Mouse (Mus musculus) liver, postnatal 0 days (tissue): Measurements from ENCODE around the gene Eepd1. TPM values are rescaled to one million over a fixed set of nuclear protein-coding genes. Genes with fewer than 3 reads are reported as not detected.

ENCODE experiments used
- ATAC-seq: fragments of 200-750 bp; cut with Nextera tagmentation; 2 replicates; pipeline ENCODE4 v1.8.0; 2017; ENCODE audit warnings: mild to moderate bottlenecking, moderate library complexity
- DNase-seq: peaks from one replicate; pipeline ENCODE4 v3.0.0-alpha.2; 2016
- H3K27ac ChIP-seq: fragments of 300-500 bp; sonication (generic); 2 replicates; pipeline ENCODE4 v1.5.1; 2014; ENCODE audit warnings: antibody characterized with exemption, moderate library complexity, mild to moderate bottlenecking, low read depth
- H3K27me3 ChIP-seq: fragments of 300-500 bp; sonication (generic); 2 replicates; pipeline ENCODE4 v1.6.1; 2014; ENCODE audit warnings: low read length, control low read depth, mixed read lengths; ENCODE audit not compliant: insufficient read depth
- H3K36me3 ChIP-seq: fragments of 300-500 bp; sonication (generic); replicated peaks from 2 replicates; pipeline ENCODE4 v1.6.1; 2014; ENCODE audit warnings: mild to moderate bottlenecking, control low read depth, low read length, moderate library complexity, mixed read lengths; ENCODE audit not compliant: insufficient read depth
- H3K4me1 ChIP-seq: fragments of 300-500 bp; sonication (generic); 2 replicates; pipeline ENCODE4 v1.6.1; 2014; ENCODE audit warnings: antibody characterized with exemption, mild to moderate bottlenecking, control low read depth; ENCODE audit not compliant: insufficient read depth
- H3K4me2 ChIP-seq: fragments of 300-500 bp; sonication (generic); 2 replicates; pipeline ENCODE4 v1.6.1; 2014; ENCODE audit warnings: low read depth, mild to moderate bottlenecking, low read length, moderate library complexity, mixed read lengths
- H3K4me3 ChIP-seq: fragments of 300-500 bp; sonication (generic); 2 replicates; pipeline ENCODE4 v1.5.1; 2014; ENCODE audit warnings: low read depth, low read length
- H3K9ac ChIP-seq: fragments of 300-500 bp; sonication (generic); replicated peaks from 2 replicates; pipeline ENCODE4 v1.6.1; 2014; ENCODE audit warnings: mild to moderate bottlenecking, moderate library complexity
- H3K9me3 ChIP-seq: fragments of 300-500 bp; sonication (generic); 2 replicates; pipeline ENCODE4 v1.6.1; 2016; ENCODE audit warnings: mild to moderate bottlenecking, control low read depth, low read length, mixed read lengths
- CTCF ChIP-seq: sonication (generic); IDR thresholded peaks from 2 replicates; pipeline ENCODE4 v1.5.1; 2016; ENCODE audit warnings: antibody characterized with exemption, low read depth
- EP300 ChIP-seq: IDR thresholded peaks from 2 replicates; pipeline ENCODE4 v1.6.1; 2016; ENCODE audit warnings: antibody characterized with exemption, low read depth, mild to moderate bottlenecking
- WGBS: fragments of 180-500 bp; shearing (Covaris S2); extraction: QIAGEN DNeasy Blood & Tissue Kit; methylation state at CpG from one replicate; pipeline ENCODE4 v1.1.7; 2014; ENCODE audit not compliant: insufficient replicate concordance; 5-methylcytosine and 5-hydroxymethylcytosine counted together
- polyA plus RNA-seq: library from polyadenylated mRNA; unstranded; fragments of >200 nt; fragmentation: Nextera tagmentation; extraction: Ambion mirVana; gene quantifications from 2 replicates; pipeline ENCODE4 v1.2.1, GENCODE M21; 2015

Eepd1 gene
- polyA plus RNA-seq, 1 experiment from 2014 or later = 7.6 TPM

GRCm38 (mm10) chr9:25578674-25579596 is 97.6 kb downstream of the Eepd1 start:
- TF ChIP-seq CTCF = no peak
- TF ChIP-seq EP300 = no peak
- 60% methylated on average over 7 of the region's 7 CpGs for WGBS
- no peak overlapping the region for H3K9ac ChIP-seq
- no peak overlapping the region for H3K4me3 ChIP-seq
- H3K36me3 ChIP-seq = no peaks in the 10 kb centered on the region
- peaks cover 14% of the 10 kb centered on the region; the same call in 1 of the 2 replicates for H3K4me1 ChIP-seq
- H3K9me3 ChIP-seq = no peaks in the 10 kb centered on the region
- no peaks in the 10 kb centered on the region for H3K27me3 ChIP-seq
- ATAC-seq (peak; percentile 29; the same call in 1 of the 2 replicates), DNase-seq (no peak)
- H3K27ac ChIP-seq = 0 out of 2 replicates have a peak overlapping the region, but pooled peaks have one; percentile 12
- H3K4me2 ChIP-seq = no peak overlapping the region

GRCm38 (mm10) chr9:25583621-25584020 is 102.3 kb downstream of the Eepd1 start:
- no peak overlapping the region for H3K27ac ChIP-seq
- ATAC-seq (no peak), DNase-seq (no peak)
- no peaks in the 10 kb centered on the region for H3K27me3 ChIP-seq
- 76% methylated on average over 2 of the region's 2 CpGs for WGBS
- no peak overlapping the region for H3K4me3 ChIP-seq
- H3K4me2 ChIP-seq = no peak overlapping the region
- no peaks in the 10 kb centered on the region for H3K36me3 ChIP-seq
- H3K9ac ChIP-seq = no peak overlapping the region
- no peak for TF ChIP-seq EP300
- no peak for TF ChIP-seq CTCF
- H3K9me3 ChIP-seq = no peaks in the 10 kb centered on the region
- peaks cover 19% of the 10 kb centered on the region for H3K4me1 ChIP-seq

GRCm38 (mm10) chr9:25585614-25586013 is 104.3 kb downstream of the Eepd1 start:
- H3K27ac ChIP-seq = no peak overlapping the region
- H3K9me3 ChIP-seq = no peaks in the 10 kb centered on the region
- H3K36me3 ChIP-seq = no peaks in the 10 kb centered on the region
- 38% methylated on average over 1 of the region's 1 CpGs for WGBS
- peaks cover 13% of the 10 kb centered on the region for H3K4me1 ChIP-seq
- H3K9ac ChIP-seq = no peak overlapping the region
- TF ChIP-seq EP300 = no peak
- no peak for TF ChIP-seq CTCF
- DNase-seq = no peak
- no peak overlapping the region for H3K4me2 ChIP-seq
- no peak overlapping the region for H3K4me3 ChIP-seq
- no peak for ATAC-seq
- H3K27me3 ChIP-seq = no peaks in the 10 kb centered on the region

GRCm38 (mm10) chr9:25588581-25588980 is 107.2 kb downstream of the Eepd1 start:
- no peaks in the 10 kb centered on the region for H3K27me3 ChIP-seq
- DNase-seq = no peak
- no peak overlapping the region for H3K4me3 ChIP-seq
- H3K27ac ChIP-seq = no peak overlapping the region
- TF ChIP-seq EP300 (no peak), CTCF (no peak)
- H3K9me3 ChIP-seq = no peaks in the 10 kb centered on the region
- H3K36me3 ChIP-seq = no peaks in the 10 kb centered on the region
- no peak for ATAC-seq
- WGBS = 72% methylated on average over 2 of the region's 2 CpGs
- no peak overlapping the region for H3K9ac ChIP-seq
- no peak overlapping the region for H3K4me2 ChIP-seq
- H3K4me1 ChIP-seq = peaks cover 29% of the 10 kb centered on the region

GRCm38 (mm10) chr9:25590740-25591139 is 109.4 kb downstream of the Eepd1 start:
- Histone ChIP-seq H3K9me3 (no peaks in the 10 kb centered on the region), H3K4me3 (no peak overlapping the region), H3K9ac (no peak overlapping the region), H3K4me2 (no peak overlapping the region), H3K36me3 (peaks cover 4% of the 10 kb centered on the region; the same call in 1 of the 2 replicates), H3K27me3 (no peaks in the 10 kb centered on the region), H3K4me1 (peaks cover 19% of the 10 kb centered on the region), H3K27ac (peak overlapping the region; percentile 90)
- DNase-seq (peak; percentile 29), ATAC-seq (peak; percentile 72)
- WGBS = 27% methylated on average over 4 of the region's 4 CpGs
- TF ChIP-seq CTCF (no peak), EP300 (peak; percentile 60; the same call in 1 of the 2 replicates)
